Mouse (Mus musculus): ENCODE results near the gene Sstr3.

The Sstr3 gene

GRCm38 (mm10) chr15:78505541-78505940 is 38.9 kb downstream of the Sstr3 start:
- DNase-seq (ENCODE audit: inconsistent age in 2 of 2, low spot score in 1 of 2): no peak

DNA sequence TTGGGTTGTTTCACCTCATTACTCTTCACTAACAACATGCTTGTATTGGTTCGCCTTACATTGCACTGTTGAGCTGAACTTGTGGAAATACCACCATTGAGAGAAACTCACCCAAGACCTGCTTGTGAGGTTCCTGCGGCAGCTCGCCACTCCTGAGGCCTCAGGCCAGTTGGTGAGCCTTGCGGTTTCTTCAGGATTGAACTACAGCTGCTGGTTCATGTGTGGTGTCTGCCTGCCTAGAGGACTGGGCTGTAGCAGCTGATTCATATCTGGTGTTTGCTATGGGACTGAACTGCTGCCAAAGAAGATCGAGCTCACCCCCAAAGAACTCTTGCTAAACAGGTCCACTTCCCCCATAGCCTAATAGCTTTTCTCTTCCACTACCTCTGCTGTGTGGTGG is 39.7 kb downstream of the Sstr3 start:
- no peak for DNase-seq (ENCODE audit: inconsistent age in 2 of 2, low spot score in 1 of 2)

GRCm38 (mm10) chr15:78504013-78504412 is 40.5 kb downstream of the Sstr3 start:
- no peak for DNase-seq (ENCODE audit: inconsistent age in 2 of 2, low spot score in 1 of 2)

DNA sequence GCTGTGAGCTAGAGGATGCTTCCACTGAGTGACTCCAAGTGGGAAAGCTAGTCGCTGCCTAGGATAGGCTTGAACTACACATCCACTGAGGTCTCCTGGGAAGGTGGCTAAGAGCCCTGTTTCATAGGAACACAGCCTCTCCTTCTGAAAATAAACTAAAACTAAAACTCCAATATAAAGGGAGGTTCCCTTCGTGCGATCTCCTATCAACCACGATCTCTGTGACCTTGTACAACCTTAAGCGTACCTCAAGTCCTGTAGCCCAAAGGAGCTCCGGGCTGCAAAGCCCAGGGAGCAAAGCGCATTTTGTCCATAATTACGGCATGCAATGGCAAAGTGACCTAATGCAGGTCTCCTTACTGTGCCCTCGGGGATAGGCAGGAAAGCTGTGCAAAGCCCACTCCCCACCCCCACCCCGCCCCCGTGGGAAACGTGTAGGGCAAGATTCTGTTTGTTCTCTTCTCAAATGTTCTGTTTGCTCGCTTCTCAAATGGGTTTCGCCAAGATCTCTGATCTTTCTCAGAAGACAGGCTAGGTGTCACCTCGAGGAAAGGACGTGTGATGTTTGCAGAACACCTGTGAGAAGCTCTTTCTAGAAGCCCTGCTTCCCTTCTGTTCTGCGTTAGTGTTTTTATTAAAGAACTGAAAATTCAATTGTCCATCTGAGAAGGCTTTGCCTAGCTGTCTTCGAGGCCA is 41.9 kb downstream of the Sstr3 start:
- DNase-seq (ENCODE audit: inconsistent age in 2 of 2, low spot score in 1 of 2): no peak

DNA sequence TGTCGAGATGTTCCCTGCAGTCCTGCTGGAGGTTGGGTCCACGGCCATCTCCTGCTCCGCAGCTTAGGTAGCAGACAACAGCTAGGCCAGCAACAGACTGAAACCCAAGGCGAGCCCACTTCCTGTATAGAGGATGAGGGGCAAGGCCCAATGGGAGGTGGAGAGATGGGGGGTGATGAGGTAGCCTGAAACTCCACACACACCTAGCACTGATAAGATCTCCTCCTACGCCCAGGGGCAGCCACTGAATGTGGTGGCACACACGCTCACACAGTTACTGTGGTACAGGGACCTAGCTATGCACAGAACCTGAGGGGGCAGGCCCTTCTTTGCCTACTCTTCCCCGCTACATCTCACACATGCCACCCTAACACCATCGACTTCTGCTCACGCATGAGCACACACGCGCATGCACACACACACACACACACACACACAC is 49.5 kb downstream of the Sstr3 start, which contains the start of gene Il2rb:
Il2rb (minus strand) TSS at position 304 of the 439 bp plus-strand sequence.
- no peak for DNase-seq (ENCODE audit: inconsistent age in 2 of 2, low spot score in 1 of 2)

- DNase-seq (ENCODE audit: inconsistent age in 2 of 2, low spot score in 1 of 2): no peak
Measured at GRCm38 (mm10) chr15:78493401-78494010, 51.0 kb downstream of the Sstr3 start.

GRCm38 (mm10) chr15:78491301-78491700 is 53.2 kb downstream of the Sstr3 start:
- DNase-seq (ENCODE audit: inconsistent age in 2 of 2, low spot score in 1 of 2): no peak

DNA sequence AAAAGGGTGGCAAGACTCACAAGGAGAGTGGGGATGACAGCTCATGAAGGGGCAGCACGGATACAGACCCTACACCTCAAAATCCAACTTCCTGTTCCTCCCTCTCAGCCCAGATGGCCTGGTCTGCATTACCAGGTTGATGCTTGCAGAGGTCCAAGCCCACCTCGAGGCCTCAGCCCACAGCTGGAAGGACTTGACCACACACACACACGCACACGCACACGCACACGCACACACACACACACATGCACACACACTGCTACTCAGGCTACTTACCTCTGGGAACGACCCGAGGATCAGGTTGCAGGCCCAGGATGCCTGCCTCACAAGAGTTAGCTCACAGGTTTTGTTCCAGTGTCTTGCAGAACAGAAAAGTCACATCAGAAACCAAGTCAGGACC is 54.6 kb downstream of the Sstr3 start:
- no peak for DNase-seq (ENCODE audit: inconsistent age in 2 of 2, low spot score in 1 of 2)

- no peak for DNase-seq (ENCODE audit: inconsistent age in 2 of 2, low spot score in 1 of 2)
Measured at GRCm38 (mm10) chr15:78489248-78489647, 55.2 kb downstream of the Sstr3 start.

- no peak for DNase-seq (ENCODE audit: inconsistent age in 2 of 2, low spot score in 1 of 2)
Measured at GRCm38 (mm10) chr15:78487066-78487465, 57.4 kb downstream of the Sstr3 start.
